Mouse (Mus musculus): ENCODE measurements around the gene Speer4c. TPM values are rescaled to one million over a fixed set of nuclear protein-coding genes. Genes with fewer than 3 reads are reported as not detected.

Gene Speer4c
- polyA plus RNA-seq (2014; fragmentation: Illumina TruSeq; extraction: RNeasy Lipid Tissue Mini Kit (QIAGEN cat#74804); ENCODE audit: low replicate concordance): not detected

GRCm38 (mm10) chr5:15714171-15714570 is at the start of gene Speer4c:
TSS of gene Speer4c (minus strand) at chr5:15714271.

Other genes starting within 250 kb of the Speer4c start
- not detected for gene Gm21149, start 237.7 kb downstream of the Speer4c start, polyA plus RNA-seq (2014; fragmentation: Illumina TruSeq; extraction: RNeasy Lipid Tissue Mini Kit (QIAGEN cat#74804); ENCODE audit: low replicate concordance)
- gene Gm21190, start 185.0 kb downstream of the Speer4c start, polyA plus RNA-seq (2014; fragmentation: Illumina TruSeq; extraction: RNeasy Lipid Tissue Mini Kit (QIAGEN cat#74804); ENCODE audit: low replicate concordance): not detected
- not detected for gene Gm21083, start 136.9 kb downstream of the Speer4c start, polyA plus RNA-seq (2014; fragmentation: Illumina TruSeq; extraction: RNeasy Lipid Tissue Mini Kit (QIAGEN cat#74804); ENCODE audit: low replicate concordance)
- gene Speer4d, start 95.2 kb downstream of the Speer4c start, polyA plus RNA-seq (2014; fragmentation: Illumina TruSeq; extraction: RNeasy Lipid Tissue Mini Kit (QIAGEN cat#74804); ENCODE audit: low replicate concordance): not detected
- not detected for gene 4930572O03Rik, start 57.2 kb downstream of the Speer4c start, polyA plus RNA-seq (2014; fragmentation: Illumina TruSeq; extraction: RNeasy Lipid Tissue Mini Kit (QIAGEN cat#74804); ENCODE audit: low replicate concordance)
- 21.5 TPM for gene Cacna2d1, start 220.4 kb upstream of the Speer4c start, polyA plus RNA-seq (2014; fragmentation: Illumina TruSeq; extraction: RNeasy Lipid Tissue Mini Kit (QIAGEN cat#74804); ENCODE audit: low replicate concordance)